Mouse (Mus musculus) cortical plate, adult 2 months (tissue): Measurements from ENCODE around the gene Ifitm10.

Experiments used
- CTCF ChIP-seq: fragments of 200-500 bp; IDR thresholded peaks from 2 replicates; pipeline ENCODE4 v1.5.1; 2011; ENCODE audit warnings: mild to moderate bottlenecking, control low read depth, low read length; ENCODE audit not compliant: insufficient read depth; ENCODE audit errors: extremely low read depth
- POLR2A ChIP-seq: fragments of 200-500 bp; IDR thresholded peaks from 2 replicates; pipeline ENCODE4 v1.6.1; 2011; ENCODE audit warnings: mild to moderate bottlenecking, low read length, control low read depth; ENCODE audit not compliant: insufficient read depth; ENCODE audit errors: extremely low read depth

DNA sequence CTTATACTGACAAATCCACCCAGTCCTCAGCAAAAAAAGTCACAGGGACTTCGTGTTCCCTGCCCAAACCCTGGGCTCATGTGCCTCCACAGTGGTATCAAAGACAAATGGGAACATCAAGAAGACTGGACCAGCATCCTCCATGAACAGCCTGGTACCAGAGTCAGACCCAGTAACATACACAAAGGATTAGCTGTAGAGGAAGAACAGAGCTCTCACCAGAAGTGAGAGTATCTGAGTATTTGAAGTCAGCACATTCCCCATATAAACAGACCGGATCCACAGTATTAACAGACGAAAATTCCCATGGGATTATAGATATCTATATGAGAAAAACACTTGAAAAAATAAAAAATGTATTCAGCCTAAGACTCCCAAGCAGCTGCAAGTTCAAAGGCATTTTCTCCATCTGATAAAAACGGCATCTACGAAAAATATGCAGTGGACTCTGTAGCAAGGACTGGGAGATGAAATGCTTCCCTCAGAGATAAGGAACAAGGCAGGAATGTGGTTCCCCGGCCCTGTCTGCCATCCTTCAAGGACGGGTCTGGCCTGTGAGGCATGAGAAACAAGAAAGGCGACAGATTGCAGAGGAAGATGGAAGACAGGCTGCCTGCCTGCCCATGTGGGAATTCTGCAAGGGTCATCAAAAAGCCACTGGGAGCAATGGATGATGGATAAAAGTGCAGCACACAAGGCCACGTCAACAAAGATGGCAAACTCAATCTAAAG is 46.7 kb downstream of the Ifitm10 start:
- TF ChIP-seq POLR2A (no peak), CTCF (no peak)
